Mouse (Mus musculus) intestine, postnatal 0 days (tissue): Measurements from ENCODE around the gene Ddx19b. TPM values are rescaled to one million over a fixed set of nuclear protein-coding genes. Genes with fewer than 3 reads are reported as not detected.
A peak's percentile ranks its signal among the peaks of the same experiment; 100 is the strongest.

Experiments
- ATAC-seq: fragments of 200-750 bp; cut with Nextera tagmentation; 2 replicates; pipeline ENCODE4 v1.8.0; 2017; ENCODE audit warnings: mild to moderate bottlenecking, moderate TSS enrichment, moderate library complexity
- H3K27ac ChIP-seq: fragments of 300-500 bp; sonication (generic); 2 replicates; pipeline ENCODE4 v1.5.1; 2014; ENCODE audit warnings: mild to moderate bottlenecking, low read depth, low read length, moderate library complexity
- H3K27me3 ChIP-seq: fragments of 300-500 bp; sonication (generic); replicated peaks from 2 replicates; pipeline ENCODE4 v1.6.1; 2014; ENCODE audit warnings: low read length, mixed read lengths; ENCODE audit not compliant: control insufficient read depth, insufficient read depth
- H3K36me3 ChIP-seq: fragments of 300-500 bp; sonication (generic); 2 replicates; pipeline ENCODE4 v1.6.1; 2014; ENCODE audit warnings: mild to moderate bottlenecking, moderate library complexity; ENCODE audit not compliant: control insufficient read depth, insufficient read depth
- H3K4me1 ChIP-seq: fragments of 300-500 bp; sonication (generic); replicated peaks from 2 replicates; pipeline ENCODE4 v1.6.1; 2014; ENCODE audit warnings: antibody characterized with exemption, low read length, mixed read lengths; ENCODE audit not compliant: control insufficient read depth, insufficient read depth
- H3K4me2 ChIP-seq: fragments of 300-500 bp; sonication (generic); replicated peaks from 2 replicates; pipeline ENCODE4 v1.6.1; 2014; ENCODE audit warnings: low read depth, mild to moderate bottlenecking, moderate library complexity
- H3K4me3 ChIP-seq: fragments of 300-500 bp; sonication (generic); 2 replicates; pipeline ENCODE4 v1.5.1; 2014; ENCODE audit warnings: low read depth, low read length
- H3K9ac ChIP-seq: fragments of 300-500 bp; sonication (generic); 2 replicates; pipeline ENCODE4 v1.6.1; 2014; ENCODE audit warnings: mild to moderate bottlenecking, low read depth, low read length
- H3K9me3 ChIP-seq: fragments of 300-500 bp; sonication (generic); 2 replicates; pipeline ENCODE4 v1.6.1; 2016; ENCODE audit warnings: mixed run types; ENCODE audit not compliant: control insufficient read depth
- CTCF ChIP-seq: sonication (generic); IDR thresholded peaks from 2 replicates; pipeline ENCODE4 v1.5.1; 2016; ENCODE audit warnings: low read depth, mild to moderate bottlenecking, control low read depth, antibody characterized with exemption, moderate library complexity
- WGBS: fragments of 180-500 bp; shearing (Covaris S2); extraction: QIAGEN DNeasy Blood & Tissue Kit; methylation state at CpG from one replicate; pipeline ENCODE4 v1.1.7; 2014; 5-methylcytosine and 5-hydroxymethylcytosine counted together
- polyA plus RNA-seq: library from polyadenylated mRNA; unstranded; fragments of >200 nt; fragmentation: Nextera tagmentation; extraction: Ambion mirVana; gene quantifications from 2 replicates; pipeline ENCODE4 v1.2.1, GENCODE M21; 2015

Ddx19b gene
- polyA plus RNA-seq, 1 experiment from 2014 or later = 4.5 TPM

GRCm38 (mm10) chr8:111055661-111056060 lies 24.1 kb upstream of the Ddx19b start:
- 0 out of 2 replicates have a peak, but pooled peaks cover under 1% of the 10 kb centered on the region for H3K4me1 ChIP-seq
- no peaks in the 10 kb centered on the region for H3K27me3 ChIP-seq
- H3K27ac ChIP-seq = no peak overlapping the region
- no peak overlapping the region for H3K4me2 ChIP-seq
- H3K9me3 ChIP-seq = no peaks in the 10 kb centered on the region
- no peak for TF ChIP-seq CTCF
- H3K4me3 ChIP-seq = no peak overlapping the region; the same call in 1 of the 2 replicates
- WGBS = 61% methylated on average over 2 of the region's 2 CpGs
- no peak overlapping the region for H3K9ac ChIP-seq
- no peak for ATAC-seq
- H3K36me3 ChIP-seq = peaks cover 50% of the 10 kb centered on the region

- Histone ChIP-seq H3K4me1 (no peaks in the 10 kb centered on the region), H3K4me3 (no peak overlapping the region), H3K4me2 (no peak overlapping the region), H3K9ac (no peak overlapping the region), H3K9me3 (no peaks in the 10 kb centered on the region), H3K36me3 (peaks cover 55% of the 10 kb centered on the region), H3K27ac (no peak overlapping the region), H3K27me3 (no peaks in the 10 kb centered on the region)
- ATAC-seq = no peak
- no peak for TF ChIP-seq CTCF
- 89% methylated on average over 17 of the region's 17 CpGs for WGBS
Observed at GRCm38 (mm10) chr8:111055031-111055634, 23.6 kb upstream of the Ddx19b start.

GRCm38 (mm10) chr8:111053827-111054518 lies 22.4 kb upstream of the Ddx19b start:
- peak overlapping the region; percentile 41; the same call in 1 of the 2 replicates for H3K27ac ChIP-seq
- TF ChIP-seq CTCF = no peak
- no peaks in the 10 kb centered on the region for H3K9me3 ChIP-seq
- ATAC-seq = no peak
- WGBS = 92% methylated on average over 12 of the region's 12 CpGs
- H3K4me1 ChIP-seq = no peaks in the 10 kb centered on the region
- no peaks in the 10 kb centered on the region for H3K27me3 ChIP-seq
- H3K9ac ChIP-seq = no peak overlapping the region
- H3K4me3 ChIP-seq = no peak overlapping the region
- peaks cover 67% of the 10 kb centered on the region for H3K36me3 ChIP-seq
- H3K4me2 ChIP-seq = no peak overlapping the region

GRCm38 (mm10) chr8:111049106-111049505 lies 17.6 kb upstream of the Ddx19b start:
- Histone ChIP-seq H3K27ac (no peak overlapping the region), H3K36me3 (peaks cover 96% of the 10 kb centered on the region), H3K9ac (no peak overlapping the region), H3K4me3 (no peak overlapping the region), H3K27me3 (no peaks in the 10 kb centered on the region), H3K4me2 (no peak overlapping the region), H3K4me1 (no peaks in the 10 kb centered on the region), H3K9me3 (no peaks in the 10 kb centered on the region)
- ATAC-seq = no peak
- no peak for TF ChIP-seq CTCF
- WGBS = 88% methylated on average over 7 of the region's 7 CpGs

GRCm38 (mm10) chr8:111048694-111049093 lies 17.1 kb upstream of the Ddx19b start:
- Histone ChIP-seq H3K27me3 (no peaks in the 10 kb centered on the region), H3K4me2 (no peak overlapping the region), H3K4me3 (no peak overlapping the region), H3K27ac (no peak overlapping the region), H3K4me1 (no peaks in the 10 kb centered on the region), H3K9me3 (no peaks in the 10 kb centered on the region), H3K36me3 (peaks cover 97% of the 10 kb centered on the region), H3K9ac (no peak overlapping the region)
- WGBS = 90% methylated on average over 2 of the region's 2 CpGs
- no peak for ATAC-seq
- peak; percentile 33 for TF ChIP-seq CTCF

GRCm38 (mm10) chr8:111044003-111044734 lies 12.6 kb upstream of the Ddx19b start:
- Histone ChIP-seq H3K27ac (no peak overlapping the region), H3K4me3 (no peak overlapping the region), H3K36me3 (peaks cover 98% of the 10 kb centered on the region), H3K4me2 (no peak overlapping the region), H3K9ac (no peak overlapping the region), H3K9me3 (no peaks in the 10 kb centered on the region), H3K27me3 (no peaks in the 10 kb centered on the region), H3K4me1 (no peaks in the 10 kb centered on the region)
- 50% methylated on average over 2 of the region's 2 CpGs for WGBS
- peak; percentile 39 for TF ChIP-seq CTCF
- no peak for ATAC-seq
